Mouse (Mus musculus) erythroblast, embryonic 14.5 days (primary cell): ENCODE measurements around the gene Traf4.

Source experiments
- GATA1 ChIP-seq: IDR thresholded peaks from 2 replicates; pipeline ENCODE4 v1.6.1; 2012; ENCODE audit warnings: low read length, inconsistent platforms, mixed read lengths
- TAL1 ChIP-seq: IDR thresholded peaks from 3 replicates; pipeline ENCODE4 v1.6.1; 2012; ENCODE audit warnings: low read length, inconsistent platforms, mixed read lengths

GRCm38 (mm10) chr11:78179438-78179999 lies 14.1 kb upstream of the Traf4 start:
- peak; percentile 68 for TF ChIP-seq GATA1
- TF ChIP-seq TAL1, result no peak
